Mouse (Mus musculus) activated CD4-positive, CD25-positive, alpha-beta regulatory T cell, adult 9 weeks (primary cell): Measurements from ENCODE around the gene Cep126. TPM values are rescaled to one million over a fixed set of nuclear protein-coding genes. Genes with fewer than 3 reads are reported as not detected.

Experiments
- polyA plus RNA-seq: library from polyadenylated mRNA; unstranded; fragments of 100-300 nt; shearing (Covaris generic); gene quantifications from one replicate; pipeline ENCODE4 v1.2.1, GENCODE M21; 2017

Cep126 gene
- not detected for polyA plus RNA-seq

DNA sequence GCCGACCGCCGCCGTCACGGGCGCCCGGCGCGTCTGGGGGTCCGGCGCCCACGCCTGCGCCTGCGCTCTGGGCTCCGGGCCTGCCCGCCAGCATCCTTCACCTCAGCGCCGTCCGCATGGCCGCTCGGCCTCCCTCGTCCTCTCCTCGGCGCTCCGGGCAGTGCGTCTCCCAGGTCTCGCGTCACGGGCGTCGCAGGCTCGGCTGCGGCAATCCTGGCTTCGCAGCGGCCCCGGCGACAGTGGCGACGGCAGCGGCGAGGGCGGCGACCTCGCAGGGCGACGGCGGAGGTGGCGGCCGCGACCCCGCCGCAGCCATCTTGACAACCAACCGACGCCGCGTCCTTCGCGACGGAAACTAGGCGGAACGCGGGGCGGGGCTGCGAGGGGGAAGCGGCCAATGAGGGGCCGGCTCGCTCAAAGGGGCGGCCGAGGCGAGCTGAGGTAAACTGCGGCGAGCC lies at the start of gene Cep126:
Gene Cep126 (minus strand): TSS at position 178 of the 458 bp plus-strand sequence.

DNA sequence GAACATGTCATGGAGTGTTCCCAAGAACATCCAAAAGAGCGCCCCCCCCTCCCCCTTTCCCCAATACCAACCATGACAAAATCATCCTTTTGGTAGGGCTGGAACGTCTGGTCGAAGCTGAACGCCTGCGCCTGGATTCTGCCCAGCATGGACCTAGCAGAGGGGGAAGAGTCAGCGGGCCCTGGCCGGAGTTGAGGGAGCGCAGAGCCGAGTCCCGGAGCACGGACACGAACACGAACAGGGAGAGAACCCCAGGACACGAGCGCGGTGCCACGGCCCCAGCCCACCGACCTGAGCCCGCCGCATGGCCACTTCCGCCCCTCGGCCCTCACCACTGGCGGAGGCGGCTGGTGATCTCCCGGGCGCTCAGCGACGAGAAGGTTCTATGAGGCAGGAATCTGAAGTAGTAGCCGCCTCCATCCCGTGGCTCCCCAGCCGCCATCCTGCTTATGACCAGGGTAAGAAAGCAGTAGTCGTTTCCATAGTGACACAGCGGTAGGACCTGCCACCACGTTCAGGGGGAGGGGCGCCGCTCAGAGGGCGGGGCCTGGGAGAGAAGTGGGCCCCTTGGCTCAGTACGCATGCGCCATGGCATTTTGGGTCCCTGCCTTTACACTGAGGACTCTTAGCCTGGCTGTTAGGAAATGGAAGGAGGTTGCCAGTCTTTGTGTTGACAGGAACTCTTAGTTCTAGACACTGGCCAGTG lies 91.6 kb downstream of the Cep126 start, which contains the start of gene Cfap300:
Gene Cfap300 (minus strand): TSS at position 486 of the 706 bp plus-strand sequence.

Other genes with a start within 250 kb of the Cep126 start
- not detected for gene Yap1, start 129.7 kb downstream of the Cep126 start, polyA plus RNA-seq
- 0.34 TPM for gene Cfap300, start 91.5 kb downstream of the Cep126 start, polyA plus RNA-seq